Mouse (Mus musculus) left cerebral cortex, adult 18-20 months (tissue): ENCODE measurements around the gene Scyl1. TPM values are rescaled to one million over a fixed set of nuclear protein-coding genes. Genes with fewer than 3 reads are reported as not detected.

ENCODE experiments used
- DNase-seq, 2 experiments: peaks; one replicate each; pipeline ENCODE4 v3.0.0; 2021 to 2022; ENCODE audit warnings: low spot score in 2 of 2, mixed read lengths in 1 of 2
- total RNA-seq, 2 experiments: library from RNA; stranded (reverse); gene quantifications; 2 replicates each; pipeline ENCODE4 v1.2.3; 2021

Scyl1 gene
- total RNA-seq, 2 experiments from 2014 or later: 90.8 to 93.4 TPM

DNA sequence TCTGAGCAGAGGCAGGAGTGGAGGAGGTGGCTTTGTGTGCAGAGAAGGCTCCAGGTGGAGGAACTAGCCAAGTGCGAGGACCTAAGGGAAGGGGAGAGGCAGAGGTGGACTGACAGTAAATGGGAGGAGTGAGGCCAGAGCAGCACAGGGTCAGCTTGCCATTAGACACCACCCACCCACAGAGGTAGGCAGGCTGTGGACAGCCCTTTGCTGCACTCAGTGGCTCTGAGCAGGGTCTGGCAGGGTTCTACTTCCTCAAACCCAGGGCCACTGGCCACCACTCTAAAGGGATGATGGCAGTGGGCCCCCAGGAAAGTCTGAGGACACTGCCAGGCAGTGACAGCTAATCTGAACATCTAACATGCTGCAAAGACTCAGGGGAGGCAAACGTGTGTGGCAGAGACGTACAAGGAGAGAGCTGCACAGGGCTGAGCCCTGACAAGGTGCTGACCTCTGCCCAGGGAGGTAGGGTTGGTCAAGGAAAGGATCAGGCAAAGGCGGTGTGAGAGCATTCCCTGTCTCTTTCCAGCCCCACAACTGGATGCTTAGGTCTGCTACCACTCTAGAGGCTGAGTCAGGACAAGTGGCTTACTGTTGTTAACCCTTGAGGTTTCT lies 47.2 kb downstream of the Scyl1 start:
- no peak for DNase-seq

DNA sequence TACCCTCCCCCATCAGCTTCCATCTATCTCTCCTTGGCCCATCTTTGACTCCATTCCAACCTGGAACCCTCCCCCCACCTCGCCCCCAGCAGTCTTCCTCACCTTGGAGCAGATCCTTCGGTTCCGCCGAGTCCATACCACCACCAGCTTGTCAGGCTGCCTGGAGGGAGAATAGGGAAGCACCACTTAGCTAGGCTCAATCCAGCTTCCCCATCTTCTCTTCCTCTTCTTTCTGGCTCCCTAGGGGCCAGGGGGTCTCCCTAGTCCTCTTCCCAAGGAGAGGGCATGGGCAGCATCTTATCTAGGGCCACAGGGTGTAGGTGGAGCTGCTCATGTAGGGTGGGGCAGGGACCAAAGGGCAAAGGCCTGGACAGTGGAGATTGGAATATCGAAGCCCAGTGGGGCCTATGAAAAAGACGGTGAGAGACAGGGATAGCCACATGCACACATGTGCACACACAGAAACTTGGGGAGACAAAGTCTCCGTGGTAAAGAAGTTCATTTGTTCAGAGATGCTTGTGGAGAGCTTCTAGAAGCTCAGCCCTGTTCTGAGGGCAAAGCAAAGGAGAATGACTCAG lies 48.3 kb downstream of the Scyl1 start:
- DNase-seq: no peak

DNA sequence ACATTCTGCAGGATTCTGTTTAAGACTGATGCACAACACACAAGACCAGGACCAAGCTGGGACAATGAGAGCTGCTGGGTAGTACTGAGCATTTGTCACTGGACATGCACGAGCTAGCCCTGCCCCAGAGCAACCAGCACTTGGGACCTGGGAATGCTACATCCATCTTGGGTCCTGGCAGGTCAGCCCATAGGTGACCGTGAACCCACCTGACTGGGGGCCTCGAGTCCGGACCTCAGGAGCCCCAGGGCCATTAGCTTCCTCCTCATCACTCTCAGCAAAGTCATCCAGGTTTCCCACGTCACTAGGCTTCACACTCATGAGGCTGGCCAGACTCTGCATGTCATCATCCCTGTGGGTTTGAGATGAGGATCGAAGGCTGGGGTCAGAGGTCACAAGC lies 50.0 kb downstream of the Scyl1 start:
- DNase-seq: no peak

DNA sequence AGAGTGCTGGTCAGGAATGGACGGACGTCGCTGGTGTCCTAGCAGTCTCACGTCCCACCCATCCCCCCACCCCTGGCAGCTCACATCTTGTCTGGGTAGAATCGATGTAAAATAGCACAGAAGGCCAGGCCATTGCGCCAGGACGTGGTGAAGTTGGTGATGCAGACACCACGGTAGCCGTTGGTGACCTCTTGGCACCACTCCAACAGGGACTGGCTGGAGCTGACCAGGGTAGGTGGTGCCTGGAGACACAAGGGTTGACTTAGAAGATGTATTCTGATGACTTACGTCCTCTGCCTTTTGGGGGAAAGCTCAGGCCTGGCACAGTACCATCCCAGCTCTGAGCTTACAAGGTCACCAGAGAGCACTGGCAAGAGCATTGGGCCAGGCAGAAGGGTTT lies 54.3 kb downstream of the Scyl1 start:
- no peak for DNase-seq

DNA sequence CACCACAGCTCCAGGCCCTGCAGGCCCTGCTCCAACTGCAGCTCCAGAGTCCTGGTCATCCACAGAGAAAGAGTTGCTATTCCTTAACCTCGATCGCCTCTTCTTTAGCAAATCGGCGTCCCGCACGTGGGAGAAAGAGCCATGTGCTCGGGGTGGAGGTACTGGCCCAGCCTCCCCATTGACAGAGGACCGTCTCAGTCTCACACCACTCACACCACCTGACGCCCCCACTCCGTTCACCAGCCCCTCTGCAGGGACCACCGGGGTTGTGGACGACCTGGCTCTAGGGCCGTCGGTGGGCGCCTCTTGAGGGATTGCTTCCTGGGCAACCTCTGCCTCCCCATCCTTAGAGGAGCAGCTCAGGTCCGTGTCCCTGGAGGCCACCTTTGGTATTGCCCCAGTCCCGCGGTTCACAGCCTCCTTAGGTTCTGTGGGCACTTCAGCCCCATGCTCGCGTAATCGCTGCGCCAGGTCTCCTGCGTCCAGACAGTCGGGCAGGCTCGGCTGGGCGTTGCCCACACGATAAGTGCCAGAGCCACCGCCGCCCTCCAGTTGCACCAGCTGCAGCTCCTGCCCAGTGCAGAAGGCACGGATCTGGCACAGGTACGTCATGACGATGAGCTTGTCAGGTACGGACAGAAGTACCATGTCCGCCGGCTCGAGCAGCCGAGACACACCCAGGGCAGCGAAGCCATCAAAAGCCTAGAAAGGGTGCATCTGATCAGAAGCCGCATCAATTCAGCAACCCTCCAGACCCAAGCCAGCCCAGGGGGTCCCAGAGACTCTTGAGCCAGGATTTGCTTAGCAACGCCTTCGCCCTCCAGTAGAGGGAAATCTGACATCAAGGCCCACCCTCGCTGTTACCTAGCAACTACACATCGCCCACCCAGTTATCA lies 55.2 kb downstream of the Scyl1 start:
- DNase-seq: peak in 1 of 2 experiments; percentile 34

DNA sequence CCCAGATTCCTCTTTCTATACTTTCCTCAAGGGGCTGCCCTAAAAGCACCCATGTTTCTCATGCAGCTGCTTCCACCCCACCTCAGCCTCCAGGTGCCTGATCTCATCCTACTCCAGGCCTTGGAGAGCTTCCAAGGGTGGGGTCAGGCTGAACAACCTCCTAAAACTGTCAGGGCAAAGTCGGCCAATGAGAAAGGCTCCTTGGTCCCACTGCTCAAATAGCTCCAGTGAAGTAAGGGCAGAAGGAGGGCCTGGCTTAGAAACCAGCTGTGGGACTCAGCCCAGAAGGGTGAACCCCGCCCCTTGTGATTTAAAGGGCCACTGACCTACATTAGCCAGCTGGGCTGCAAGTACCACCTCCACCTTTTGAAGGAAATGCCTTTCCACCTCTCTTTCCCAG lies 57.5 kb downstream of the Scyl1 start:
- DNase-seq: no peak

DNA sequence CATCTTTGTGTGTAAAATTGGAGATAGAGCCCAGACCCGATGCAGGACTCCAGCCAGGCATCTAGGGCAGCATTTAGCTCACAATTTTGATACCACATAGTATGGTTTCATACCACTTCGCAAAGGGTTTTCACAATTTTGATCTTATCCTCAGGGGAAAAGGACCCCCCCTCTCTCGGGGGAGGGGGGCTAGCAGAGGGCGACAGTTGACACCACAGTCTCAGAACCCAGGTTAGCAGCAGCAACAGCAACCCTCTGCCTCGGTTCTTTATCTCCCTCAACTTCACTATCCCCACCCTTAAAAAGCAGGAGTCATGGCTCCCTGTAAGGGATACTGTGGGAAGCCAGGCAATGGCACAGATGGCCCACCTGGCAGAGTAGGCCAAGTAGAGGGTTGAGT lies 58.0 kb downstream of the Scyl1 start:
- no peak for DNase-seq

DNA sequence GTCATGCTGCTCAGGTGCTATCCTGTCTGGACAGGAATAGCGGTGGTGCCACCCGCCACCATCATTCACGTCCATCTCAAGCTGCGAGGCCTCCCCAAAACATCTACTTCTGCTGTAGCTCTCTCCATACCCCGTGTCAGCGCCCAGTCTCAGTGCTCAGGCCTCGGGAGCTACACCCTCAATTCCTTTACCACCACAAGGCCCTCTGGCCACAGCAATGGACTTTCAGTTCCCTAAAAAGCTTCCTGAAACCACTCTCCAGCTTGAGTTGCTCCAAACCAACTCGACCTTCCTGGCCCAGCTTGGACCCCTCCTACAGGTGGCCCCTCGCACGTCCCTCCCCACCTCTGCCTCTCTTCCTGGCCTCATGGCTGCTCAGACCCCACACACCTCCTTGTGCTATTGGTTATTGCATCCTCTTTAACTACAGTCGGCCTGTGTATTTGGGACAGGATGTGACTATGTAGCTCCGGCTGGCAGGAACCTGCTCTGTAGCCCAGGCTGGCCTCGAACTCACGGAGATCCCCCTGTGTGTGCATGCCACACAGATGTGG lies 59.2 kb downstream of the Scyl1 start:
- no peak for DNase-seq

DNA sequence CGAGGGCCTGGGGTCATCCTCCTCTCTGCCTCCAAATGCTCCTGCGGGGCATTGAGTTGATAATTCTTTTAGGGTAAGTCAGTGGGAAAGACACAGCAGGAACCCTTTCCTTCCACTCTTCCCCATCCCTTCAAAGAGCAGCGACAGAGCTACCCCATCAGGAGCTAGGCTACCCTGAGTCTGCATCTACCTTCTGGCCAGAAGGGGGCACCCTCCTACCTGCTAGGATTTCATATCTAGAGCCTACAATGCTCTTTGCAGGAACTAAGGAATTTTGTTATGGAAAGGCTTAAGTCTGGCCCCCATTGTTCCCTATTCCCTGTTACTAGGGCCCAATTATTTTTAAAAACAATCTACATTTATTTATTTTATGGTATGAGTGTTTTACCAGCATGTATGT lies 60.0 kb downstream of the Scyl1 start:
- DNase-seq: peak; percentile 61 to 81

DNA sequence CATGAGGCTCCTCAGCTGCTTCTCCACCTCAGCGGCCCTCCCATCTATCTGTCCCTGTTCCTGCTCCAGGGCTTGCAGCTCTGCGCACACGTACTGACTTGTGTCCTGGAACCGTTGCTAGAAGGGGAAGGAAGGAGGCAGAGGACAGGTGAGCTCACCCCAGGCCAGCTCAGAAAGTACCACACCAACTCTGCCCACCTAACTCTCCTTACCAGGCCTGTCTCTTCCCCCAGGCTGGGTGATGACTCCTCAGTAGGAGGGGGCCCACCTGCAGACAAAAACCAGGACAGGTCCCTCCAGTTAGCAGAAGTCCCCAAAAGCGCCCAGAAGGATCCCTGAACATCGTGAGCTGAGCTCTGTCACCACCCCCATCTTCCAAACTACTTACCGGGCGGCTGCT lies 60.6 kb downstream of the Scyl1 start:
- no peak for DNase-seq

DNA sequence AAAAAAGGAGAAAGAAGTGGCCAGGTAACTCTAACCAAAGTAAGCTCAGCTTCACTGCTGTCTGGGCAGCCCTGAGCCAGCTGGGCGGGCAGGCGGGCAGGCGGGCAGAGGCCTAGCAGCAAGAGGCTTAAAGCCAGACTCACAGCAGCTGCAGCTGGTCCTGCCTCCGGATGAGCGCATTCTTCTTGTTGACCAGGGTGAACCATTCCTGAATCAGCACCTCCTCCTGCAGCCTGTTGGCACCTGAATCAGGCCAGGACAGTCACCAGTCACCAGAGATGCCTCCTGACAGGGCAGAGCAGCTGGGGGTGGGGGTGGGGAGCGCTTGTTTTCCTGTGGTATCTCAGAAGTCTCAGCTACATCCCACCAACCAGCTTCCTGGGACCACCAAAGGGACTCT lies 61.2 kb downstream of the Scyl1 start:
- DNase-seq: no peak

Other genes with a start within 250 kb of the Scyl1 start
- not detected for gene Ovol1, start 210.8 kb downstream of the Scyl1 start, total RNA-seq
- gene Ap5b1, start 203.4 kb downstream of the Scyl1 start, total RNA-seq: 1 to 10 TPM; 5.7 to 6.1 TPM
- gene Rnaseh2c, start 169.5 kb downstream of the Scyl1 start, total RNA-seq: 10 to 100 TPM; 83.1 to 83.4 TPM
- 10 to 100 TPM; 92.6 to 96.3 TPM for gene Kat5, start 161.2 kb downstream of the Scyl1 start, total RNA-seq
- 10 to 100 TPM; 18.8 to 22.0 TPM for gene Rela, start 133.9 kb downstream of the Scyl1 start, total RNA-seq
- 10 to 100 TPM; 11.5 to 13.3 TPM for gene Sipa1, start 107.7 kb downstream of the Scyl1 start, total RNA-seq
- 10 to 100 TPM; 18.8 to 22.4 TPM for gene Map3k11, start 82.7 kb downstream of the Scyl1 start, total RNA-seq
- gene Pcnx3, start 82.5 kb downstream of the Scyl1 start, total RNA-seq: 10 to 100 TPM; 61.1 to 74.0 TPM
- gene Kcnk7, start 67.1 kb downstream of the Scyl1 start, total RNA-seq: not detected
- gene Ehbp1l1, start 45.1 kb downstream of the Scyl1 start, total RNA-seq: 10 to 100 TPM; 23.7 to 24.7 TPM
- 10 to 100 TPM; 24.4 to 30.9 TPM for gene Fam89b, start 41.8 kb downstream of the Scyl1 start, total RNA-seq
- 10 to 100 TPM; 37.2 to 41.8 TPM for gene Ltbp3, start 30.5 kb downstream of the Scyl1 start, total RNA-seq
- gene Frmd8, start 103.9 kb upstream of the Scyl1 start, total RNA-seq: 10 to 100 TPM; 13.5 to 13.6 TPM
- 1 to 10 TPM; 2.3 to 3.2 TPM for gene Slc25a45, start 106.4 kb upstream of the Scyl1 start, total RNA-seq
- 1 to 10 TPM; 4.1 to 4.2 TPM for gene Tigd3, start 122.7 kb upstream of the Scyl1 start, total RNA-seq
- 100 to 1,000 TPM in 1 of 2 experiments, 10 to 100 TPM in 1; 90.1 to 102 TPM for gene Dpf2, start 141.6 kb upstream of the Scyl1 start, total RNA-seq
- 1 to 10 TPM; 4.7 to 5.4 TPM for gene Cdc42ep2, start 153.4 kb upstream of the Scyl1 start, total RNA-seq
- gene Pola2, start 192.8 kb upstream of the Scyl1 start, total RNA-seq: 1 to 10 TPM; 4.9 to 5.0 TPM
- gene Slc22a20, start 214.7 kb upstream of the Scyl1 start, total RNA-seq: not detected
- gene Capn1, start 244.5 kb upstream of the Scyl1 start, total RNA-seq: 10 to 100 TPM; 27.9 to 28.1 TPM